Mouse (Mus musculus): ENCODE measurements around the gene Tnn. TPM values are rescaled to one million over a fixed set of nuclear protein-coding genes. Genes with fewer than 3 reads are reported as not detected.

Tnn gene
- 0.17 and 0.19 TPM in 2 replicates for polyA plus RNA-seq (2012; rRNA removed)

GRCm38 (mm10) chr1:160153480-160153879 lies at the start of gene Tnn:
TSS of gene Tnn (minus strand) at chr1:160153580.
- DNase-seq (ENCODE audit: low spot score): no peak

DNA sequence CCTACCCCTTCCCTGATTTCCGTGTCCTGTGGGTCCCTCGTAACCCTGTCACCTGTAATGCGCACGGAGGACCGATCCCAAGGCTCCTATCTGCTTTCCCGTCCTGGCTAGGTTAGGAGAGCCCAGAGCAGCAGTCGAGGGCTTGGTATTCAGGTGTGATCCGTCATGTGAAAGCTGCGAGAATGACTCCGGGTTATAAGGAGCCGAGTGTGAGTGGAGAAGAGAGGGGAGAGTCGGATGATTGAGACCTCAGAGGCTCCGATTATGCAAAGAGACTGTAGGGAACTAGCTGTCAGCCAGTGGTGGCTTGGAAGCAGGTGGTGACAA lies 41.9 kb upstream of the Tnn start:
- no peak for DNase-seq (ENCODE audit: low spot score)

DNA sequence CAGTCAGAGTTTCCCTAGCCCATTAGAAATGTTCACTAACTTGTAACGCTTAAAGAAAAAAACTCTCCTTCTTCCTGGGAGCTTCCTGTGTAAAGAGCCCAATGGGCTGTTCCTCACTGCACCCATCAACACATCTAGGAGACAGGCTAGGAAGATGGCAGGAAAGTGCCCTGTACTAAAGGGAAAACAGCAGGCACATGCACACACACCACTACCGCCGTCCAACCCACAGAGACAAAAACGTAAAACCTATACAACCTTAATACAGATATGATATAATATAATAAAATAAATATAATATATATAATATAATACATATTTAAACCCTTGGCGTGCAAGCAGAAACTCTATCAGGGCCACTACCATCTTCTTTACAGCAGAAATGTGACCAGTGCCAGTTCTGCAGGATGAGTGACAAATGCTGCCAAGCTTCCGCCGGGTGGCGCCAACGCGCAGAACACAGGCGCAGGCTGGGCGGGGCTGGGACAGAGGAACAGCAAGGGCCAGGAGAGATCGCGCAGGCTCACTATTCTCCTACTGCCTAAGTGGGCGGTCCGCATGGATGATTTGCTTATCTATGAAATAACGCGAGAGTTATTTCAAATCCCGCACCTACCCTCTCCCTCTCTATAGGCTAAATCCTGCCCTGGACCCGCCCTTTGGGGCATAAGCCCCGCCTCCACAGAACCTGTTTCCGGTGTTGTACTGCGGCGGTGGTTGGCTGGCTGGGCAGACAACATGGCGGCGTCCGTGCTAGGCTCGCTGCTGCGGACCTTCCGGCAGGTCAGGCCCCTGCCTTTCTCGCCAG lies 41.4 kb upstream of the Tnn start, which contains the start of gene Mrps14:
TSS of gene Mrps14 (plus strand) at position 687 of the 808 bp plus-strand sequence.
- peak; percentile 92 for DNase-seq (ENCODE audit: low spot score)

- DNase-seq (ENCODE audit: low spot score): no peak
Measured at GRCm38 (mm10) chr1:160184506-160184905, 31.1 kb upstream of the Tnn start.

DNA sequence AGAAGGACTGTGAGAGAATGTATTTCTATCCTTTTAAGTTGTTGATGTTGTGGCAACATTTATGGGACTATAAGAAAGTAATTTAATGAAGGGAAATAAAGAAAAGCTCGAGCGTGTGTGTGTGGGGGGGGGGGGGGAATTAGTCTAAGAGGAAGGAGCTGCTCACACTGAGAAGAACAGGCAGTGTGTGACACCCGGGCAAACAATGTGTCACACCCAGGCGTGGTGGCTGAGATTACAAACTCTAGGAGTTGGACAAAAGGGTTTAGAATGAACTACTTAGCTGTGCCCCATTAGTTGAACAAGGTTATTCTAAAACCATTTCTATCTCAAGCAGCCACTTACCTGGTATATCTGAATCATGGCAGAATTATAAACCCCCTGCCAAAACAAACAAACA lies 27.8 kb upstream of the Tnn start:
- no peak for DNase-seq (ENCODE audit: low spot score)

- no peak for DNase-seq (ENCODE audit: low spot score)
Measured at GRCm38 (mm10) chr1:160176903-160177302, 23.5 kb upstream of the Tnn start.

GRCm38 (mm10) chr1:160166600-160166999 lies 13.2 kb upstream of the Tnn start:
- DNase-seq (ENCODE audit: low spot score): no peak

DNA sequence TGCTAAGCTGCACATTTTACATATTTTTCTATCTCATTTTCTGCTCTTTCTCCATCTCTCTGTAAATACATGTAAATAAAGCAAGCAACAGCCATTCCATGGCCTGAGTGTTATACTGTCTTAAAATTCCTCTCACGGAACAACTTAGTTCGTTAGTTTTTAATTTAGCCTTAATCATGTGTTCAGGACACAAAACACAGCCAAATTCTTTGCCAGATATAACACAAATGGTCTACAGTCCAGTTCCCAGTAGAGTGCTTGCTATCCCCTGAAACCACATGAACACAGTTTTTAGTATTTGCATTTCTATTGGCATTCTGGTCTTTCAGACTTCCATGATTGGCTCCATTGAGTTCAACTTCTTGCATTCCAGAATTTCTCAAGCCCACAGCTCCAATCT lies 4.8 kb upstream of the Tnn start:
- DNase-seq (ENCODE audit: low spot score): no peak

DNA sequence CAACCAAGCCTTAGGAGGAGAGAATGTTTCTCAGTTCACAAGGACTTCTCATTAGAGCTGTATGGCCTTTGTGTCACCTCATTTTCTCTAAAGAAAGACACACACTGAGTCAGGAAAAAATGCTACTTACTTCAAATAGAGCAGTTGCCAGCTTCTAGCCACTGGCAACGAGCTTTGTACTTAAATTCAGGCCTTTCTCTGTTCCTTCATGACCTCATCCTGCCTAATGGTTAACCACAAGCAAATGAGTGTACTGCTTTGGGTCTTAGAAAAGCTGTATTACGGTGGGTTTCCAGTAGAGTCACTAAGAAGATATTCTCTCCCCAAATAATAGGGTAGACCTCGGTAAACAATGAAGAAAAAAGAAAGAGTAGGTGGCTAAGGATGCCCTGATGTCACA lies 2.7 kb downstream of the Tnn start:
- DNase-seq (ENCODE audit: low spot score): no peak

GRCm38 (mm10) chr1:160149291-160149906 lies 4.0 kb downstream of the Tnn start:
- no peak for DNase-seq (ENCODE audit: low spot score)

- no peak for DNase-seq (ENCODE audit: low spot score)
Measured at GRCm38 (mm10) chr1:160147274-160147673, 6.1 kb downstream of the Tnn start.

DNA sequence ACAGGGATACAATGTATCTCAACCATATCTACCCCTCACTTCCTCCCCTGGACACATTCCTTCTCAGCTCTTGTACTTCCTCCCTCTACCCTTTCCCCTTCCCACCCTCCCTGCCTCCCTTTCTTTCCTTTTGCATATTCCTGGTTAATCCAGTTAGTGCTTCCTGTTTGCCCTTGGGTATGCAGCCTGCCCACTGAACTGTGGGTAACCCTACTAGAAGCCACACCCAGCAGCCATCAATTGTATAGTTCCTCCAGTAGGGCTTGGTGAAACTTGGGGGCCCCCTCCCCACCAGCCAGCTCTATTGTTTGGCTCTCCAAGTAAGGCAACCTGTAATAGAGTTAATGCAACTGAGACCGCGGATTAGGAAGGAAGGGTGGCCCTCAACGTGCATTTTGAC lies 7.8 kb downstream of the Tnn start:
- DNase-seq (ENCODE audit: low spot score): no peak

GRCm38 (mm10) chr1:160144343-160144742 lies 9.0 kb downstream of the Tnn start:
- no peak for DNase-seq (ENCODE audit: low spot score)

- DNase-seq (ENCODE audit: low spot score): no peak
Measured at GRCm38 (mm10) chr1:160136362-160136890, 17.0 kb downstream of the Tnn start.

- DNase-seq (ENCODE audit: low spot score): no peak
Measured at GRCm38 (mm10) chr1:160133464-160134079, 19.8 kb downstream of the Tnn start.

- DNase-seq (ENCODE audit: low spot score): no peak
Measured at GRCm38 (mm10) chr1:160123957-160124356, 29.4 kb downstream of the Tnn start.

GRCm38 (mm10) chr1:160108604-160109003 lies 44.8 kb downstream of the Tnn start:
- no peak for DNase-seq (ENCODE audit: low spot score)

DNA sequence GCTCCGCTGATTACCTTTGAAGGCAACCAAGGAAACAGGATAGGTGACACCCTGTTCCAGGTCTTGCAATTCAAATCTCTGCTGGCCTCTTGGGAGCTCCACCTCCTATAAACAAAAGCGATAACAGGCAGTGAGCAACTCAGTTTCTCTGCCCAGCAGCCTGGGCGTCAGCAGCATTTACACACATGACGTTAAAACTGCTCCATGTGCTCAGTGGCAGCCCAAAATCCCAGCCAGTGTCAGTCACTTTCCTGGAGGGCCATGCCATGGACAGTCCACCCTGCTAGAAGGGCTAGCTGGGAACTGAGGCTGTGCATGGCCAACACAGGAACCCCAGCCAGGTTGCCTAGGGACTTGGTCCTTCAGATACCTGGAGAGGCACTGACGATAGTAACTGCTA lies 48.0 kb downstream of the Tnn start:
- DNase-seq (ENCODE audit: low spot score): no peak

- no peak for DNase-seq (ENCODE audit: low spot score)
Measured at GRCm38 (mm10) chr1:160100996-160101395, 52.4 kb downstream of the Tnn start.

GRCm38 (mm10) chr1:160099659-160100302 lies 53.6 kb downstream of the Tnn start:
- no peak for DNase-seq (ENCODE audit: low spot score)

DNA sequence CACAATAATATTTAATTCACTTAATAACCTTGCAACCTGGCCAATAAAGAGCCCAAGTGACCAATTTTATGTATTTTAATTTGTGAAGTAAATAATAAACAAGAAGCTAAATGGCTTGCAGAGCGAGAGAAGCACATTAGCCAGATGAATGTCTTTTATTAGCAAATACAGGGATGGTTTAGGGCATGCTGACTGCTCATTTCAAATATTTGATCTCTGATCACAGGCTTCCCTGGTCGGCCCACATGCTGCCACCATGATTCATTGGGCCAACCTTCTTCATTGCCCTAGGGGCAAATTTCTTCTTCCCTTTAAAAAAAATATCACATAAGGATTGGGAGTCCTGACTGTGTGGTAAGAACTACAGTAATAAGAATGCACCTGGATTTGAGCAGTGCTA lies 66.7 kb downstream of the Tnn start:
- no peak for DNase-seq (ENCODE audit: low spot score)

GRCm38 (mm10) chr1:160084239-160084638 lies 69.1 kb downstream of the Tnn start:
- no peak for DNase-seq (ENCODE audit: low spot score)

All from urinary bladder, adult 2 months (tissue).